Mouse (Mus musculus) kidney, adult 2 months (tissue): ENCODE results near the gene Tpt1.

Experiments
- CTCF ChIP-seq: fragments of 200-500 bp; conservative IDR thresholded peaks from 2 replicates; pipeline ENCODE4 v1.5.1; 2011; ENCODE audit warnings: low read depth, mild to moderate bottlenecking, control low read depth, low read length, moderate library complexity, mixed read lengths; ENCODE audit not compliant: insufficient read depth, insufficient read length
- POLR2A ChIP-seq: fragments of 200-500 bp; IDR thresholded peaks from one replicate; pipeline ENCODE4 v1.6.1; 2011; ENCODE audit warnings: low read depth, low read length, control low read depth

GRCm38 (mm10) chr14:75832982-75833381, 11.9 kb upstream of the Tpt1 start:
- TF ChIP-seq CTCF (no peak), POLR2A (no peak)
